8 mouse cellular contexts compared by ENCODE assay signal in genomic region chr5:112325546-112326445, GRCm38 (mm10). TPM values are rescaled to one million over a fixed set of nuclear protein-coding genes. Genes with fewer than 3 reads are reported as not detected.
A peak's percentile ranks its signal among the peaks of the same experiment; 100 is the strongest.
DNase-seq lines count a peak whose midpoint lies in the region; ATAC-seq and TF ChIP-seq lines count a peak whose summit lies in the region.

Gene Tfip11, plus strand, starts transcription at chr5:112326358.

- H3K9ac ChIP-seq in lung, postnatal 0 days (replicated peaks; ENCODE audit: low read depth): peak within 1 kb of the TSS; percentile 80

- H3K27me3 ChIP-seq in hindbrain, embryonic 10.5 days (ENCODE audit: insufficient read depth, poor library complexity, severe bottlenecking): no peaks in the 10 kb centered on the region
- H3K27me3 ChIP-seq in lung, postnatal 0 days (replicated peaks; ENCODE audit: insufficient read depth, low read length): no peaks in the 10 kb centered on the region

- H3K4me2 ChIP-seq in lung, postnatal 0 days (replicated peaks; ENCODE audit: low read depth, low read length): peak within 1 kb of the TSS; percentile 73

- 0 out of 2 replicates have a peak, but pooled peaks have one; percentile 20 for TF ChIP-seq CTCF in lung, postnatal 0 days (IDR thresholded peaks at IDR 0.05)

- peaks cover 36% of the 10 kb centered on the region for H3K36me3 ChIP-seq in hindbrain, embryonic 10.5 days
- peaks cover 14% of the 10 kb centered on the region; the same call in 1 of the 2 replicates for H3K36me3 ChIP-seq in lung, postnatal 0 days (ENCODE audit: insufficient read depth, low read length)

- peak; percentile 99 for DNase-seq in MN1 (ENCODE audit: low spot score)
- DNase-seq in cerebellum, adult 9-10 months: peak; percentile 94
- peak; percentile 95 for DNase-seq in hindbrain, embryonic 10.5 days (ENCODE audit: low spot score)
- peak; percentile 95 for DNase-seq in layer of hippocampus, adult 9-11 months
- peak; percentile 98 for DNase-seq in lung, postnatal 0 days (ENCODE audit: low spot score)
- DNase-seq in ovary, postnatal 14 days (ENCODE audit: low spot score): peak; percentile 96
- DNase-seq in thymus, postnatal 14 days: peak; percentile 95

- H3K4me3 ChIP-seq in hindbrain, embryonic 10.5 days: peak within 1 kb of the TSS; percentile 90
- peak within 1 kb of the TSS; percentile 95 for H3K4me3 ChIP-seq in lung, postnatal 0 days (ENCODE audit: low read depth, low read length)

- 10% methylated on average over 48 of the region's 48 CpGs for WGBS in hindbrain, embryonic 10.5 days
- 7% methylated on average over 48 of the region's 48 CpGs for WGBS in lung, postnatal 0 days

- TF ChIP-seq EP300 in lung, postnatal 0 days (IDR thresholded peaks at IDR 0.05): no peak

- ATAC-seq in frontal cortex, adult (ENCODE audit: low TSS enrichment): peak; percentile 82
- ATAC-seq in lung, postnatal 0 days: peak; percentile 94

- no peaks in the 10 kb centered on the region for H3K9me3 ChIP-seq in hindbrain, embryonic 10.5 days
- H3K9me3 ChIP-seq in lung, postnatal 0 days (ENCODE audit: low read length): no peaks in the 10 kb centered on the region

- H3K4me1 ChIP-seq in hindbrain, embryonic 10.5 days (replicated peaks): peaks cover 32% of the 10 kb centered on the region
- H3K4me1 ChIP-seq in lung, postnatal 0 days (ENCODE audit: insufficient read depth, low read depth, low read length): peaks cover 9% of the 10 kb centered on the region

- H3K27ac ChIP-seq in hindbrain, embryonic 10.5 days: peak within 1 kb of the TSS; percentile 83
- H3K27ac ChIP-seq in lung, postnatal 0 days (ENCODE audit: low read length): peak within 1 kb of the TSS; percentile 82

RNA-seq across cellular contexts. Expression of gene Tfip11, which starts in this region (rescaled TPM):
- 39.9 and 43.7 TPM in 2 replicates for polyA plus RNA-seq in hindbrain, embryonic 10.5 days (2016; fragmentation: Nextera tagmentation; extraction: Ambion mirVana)
- polyA plus RNA-seq in lung, postnatal 0 days (2015; fragmentation: Nextera tagmentation; extraction: Ambion mirVana): 16.0 and 16.7 TPM in 2 replicates

Comparison
In these comparisons a context has a peak if more than half of its experiments do, and no peak if none do; other contexts are left out.
1. Peak in every context shown above with its lines: DNase-seq, ATAC-seq, H3K4me3 ChIP-seq and H3K27ac ChIP-seq.